Mouse (Mus musculus) thymus, postnatal 25 days (tissue): ENCODE results near the gene Ppp2ca.
A peak's percentile ranks its signal among the peaks of the same experiment; 100 is the strongest.

Source experiments
- DNase-seq: peaks from one replicate; pipeline ENCODE4 v3.0.0; 2022

Gene Ppp2ca

GRCm38 (mm10) chr11:52098398-52098946 lies at the start of gene Ppp2ca:
Gene Ppp2ca (plus strand): TSS chr11:52098681.
- peak; percentile 98 for DNase-seq

DNA sequence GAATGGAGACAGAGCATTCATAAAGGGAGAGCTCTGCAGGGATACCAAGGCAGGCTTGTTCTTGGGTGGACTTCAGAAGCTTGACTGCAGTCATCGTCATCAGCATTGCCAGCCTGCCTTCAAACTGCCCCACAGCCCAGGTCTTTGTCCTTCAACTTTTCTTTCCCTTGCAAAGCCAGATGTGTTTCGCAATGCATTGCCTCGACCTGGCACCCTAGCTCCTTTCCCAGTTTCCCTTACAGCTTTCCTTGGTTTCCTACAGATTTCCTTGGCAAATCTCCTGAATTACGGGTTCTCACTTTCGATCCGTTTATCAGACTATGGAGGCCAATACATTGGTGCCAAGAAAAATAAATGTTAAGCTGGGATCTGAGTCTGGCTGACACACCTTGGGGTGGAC lies 45.1 kb upstream of the Ppp2ca start:
- DNase-seq: no peak

- DNase-seq: no peak
These were observed 43.8 kb upstream of the Ppp2ca start for GRCm38 (mm10) chr11:52054728-52055127.

GRCm38 (mm10) chr11:52056198-52056597 lies 42.3 kb upstream of the Ppp2ca start:
- no peak for DNase-seq

- no peak for DNase-seq
These were observed 39.5 kb upstream of the Ppp2ca start for GRCm38 (mm10) chr11:52059001-52059400.

DNA sequence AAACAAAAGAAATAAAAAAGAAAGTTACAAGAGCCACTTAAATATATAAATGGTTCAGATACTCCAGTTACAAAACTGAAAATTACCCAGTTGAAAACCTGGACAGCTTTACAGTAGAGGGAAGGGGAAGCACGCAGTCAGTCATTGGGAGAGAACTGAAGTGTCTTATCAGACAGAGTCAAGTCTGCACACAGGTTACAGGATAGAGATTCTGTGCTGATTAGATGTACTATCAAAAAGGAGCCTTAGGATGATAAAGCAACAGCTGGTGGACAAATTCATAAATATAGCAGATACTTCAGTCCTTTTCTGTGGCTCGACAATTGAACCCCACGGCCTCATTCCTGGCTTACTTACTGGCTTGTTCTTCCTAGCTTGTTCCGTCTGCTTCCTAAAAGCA lies 38.2 kb upstream of the Ppp2ca start:
- no peak for DNase-seq

DNA sequence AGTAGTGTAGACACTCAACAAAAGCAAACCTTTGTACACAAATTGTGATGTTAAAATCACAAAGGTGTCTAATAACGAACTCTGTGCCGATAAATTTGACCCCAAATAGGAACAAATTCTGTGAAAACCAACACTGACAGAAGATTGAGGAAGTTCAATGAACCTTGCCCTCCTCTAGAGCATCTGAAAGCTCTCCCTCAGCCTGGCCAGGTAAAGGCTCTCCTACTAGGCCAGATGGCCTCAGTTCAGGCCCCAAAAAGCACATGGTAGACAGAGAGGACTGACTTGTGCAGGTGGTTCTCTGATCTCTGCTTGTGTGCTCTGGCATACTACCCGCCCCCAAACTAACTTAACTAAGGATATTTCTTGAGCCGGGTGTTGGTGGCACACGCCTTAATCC lies 36.1 kb upstream of the Ppp2ca start:
- DNase-seq: no peak

DNA sequence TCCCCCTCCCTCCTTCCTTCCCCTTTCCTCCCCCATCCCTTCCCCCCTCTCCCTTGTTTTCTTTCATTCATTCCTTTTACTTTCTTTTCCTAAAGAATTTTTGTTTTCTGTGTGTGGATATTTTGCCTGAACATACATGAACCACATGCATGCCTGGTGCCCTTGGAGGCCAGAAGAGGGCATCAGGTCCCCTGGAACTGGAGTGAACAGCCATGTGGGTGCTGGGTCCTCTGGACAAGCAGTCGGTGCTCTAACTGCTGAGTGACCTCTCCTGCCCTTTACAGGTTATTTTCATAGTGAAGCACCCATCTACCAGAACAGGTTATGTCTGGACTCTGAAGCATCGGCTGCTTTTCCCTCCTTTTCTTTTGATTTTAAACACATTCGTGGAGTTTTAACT lies 34.1 kb upstream of the Ppp2ca start:
- peak; percentile 48 for DNase-seq

- peak; percentile 45 for DNase-seq
These were observed 32.6 kb upstream of the Ppp2ca start for GRCm38 (mm10) chr11:52065841-52066240.

GRCm38 (mm10) chr11:52071768-52072167 lies 26.7 kb upstream of the Ppp2ca start:
- DNase-seq: no peak

DNA sequence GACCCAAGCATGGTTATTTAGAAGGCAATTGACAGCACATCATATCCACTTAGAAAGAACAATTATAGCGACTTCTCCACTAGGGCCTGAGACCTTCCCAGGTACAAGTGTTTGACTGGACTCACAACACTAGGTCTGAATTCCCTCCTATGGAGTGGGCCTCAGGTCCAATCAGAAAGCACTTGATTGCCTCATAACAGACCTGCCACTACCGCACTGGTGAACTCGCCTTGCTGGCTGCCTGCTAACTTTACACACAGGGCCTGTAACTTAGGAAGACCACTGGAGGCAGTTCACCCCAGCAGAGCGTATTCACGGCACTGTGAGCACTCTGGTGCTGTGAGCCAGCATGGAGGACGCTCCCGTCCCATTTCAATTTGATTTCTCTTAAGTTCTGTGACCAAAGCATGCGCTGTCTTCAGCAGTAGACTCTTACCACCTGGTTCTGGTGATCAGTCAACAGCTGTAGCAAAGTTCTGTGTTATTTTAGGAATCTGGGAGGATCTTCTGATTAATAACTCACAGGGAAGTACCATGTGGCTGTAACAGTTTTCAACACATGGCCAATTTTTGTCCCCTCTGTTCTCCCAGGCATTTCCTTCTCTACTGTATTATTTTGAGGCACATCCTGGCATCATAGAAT lies 24.8 kb upstream of the Ppp2ca start:
- DNase-seq: no peak

- DNase-seq: peak; percentile 64
These were observed 23.6 kb upstream of the Ppp2ca start for GRCm38 (mm10) chr11:52074626-52075470.

DNA sequence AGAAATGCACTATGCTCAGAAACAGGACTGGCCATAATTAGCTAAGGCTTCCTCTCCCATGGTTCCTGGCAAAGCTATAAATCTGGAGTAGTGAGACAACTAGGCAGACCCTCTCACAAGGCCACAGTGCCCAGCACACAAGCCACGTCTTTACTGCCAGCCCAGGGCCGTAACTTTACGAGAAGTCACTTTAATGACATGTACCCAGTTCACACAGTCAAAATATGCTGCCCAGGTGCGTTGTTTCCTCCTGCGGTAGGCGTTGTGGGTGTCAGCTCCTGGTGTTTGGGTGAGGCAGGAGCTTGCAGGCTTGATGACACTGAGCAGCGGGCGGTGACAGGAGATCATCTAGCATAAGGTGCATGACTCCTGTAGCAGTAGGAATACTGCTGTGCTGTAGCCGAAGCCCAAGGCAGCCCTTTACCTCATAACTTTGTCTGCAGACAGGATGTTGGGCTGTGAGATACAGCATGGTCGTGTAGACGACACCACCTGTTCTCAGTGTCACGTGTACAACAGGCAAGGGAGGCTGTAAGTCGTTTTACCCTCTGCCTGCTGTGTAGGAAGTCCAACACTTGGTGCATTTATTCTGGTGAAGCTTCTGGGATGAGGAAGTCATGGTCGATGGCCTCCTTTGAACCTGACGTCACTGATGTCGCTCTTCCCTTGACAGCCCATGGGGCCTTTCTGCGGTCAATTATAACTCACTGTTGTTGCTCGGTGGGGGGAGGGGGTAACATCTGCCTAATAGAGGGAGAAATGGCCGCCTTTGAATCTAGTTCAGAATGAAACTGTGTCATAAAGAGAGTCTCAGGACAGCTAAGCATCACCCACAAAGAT lies 22.5 kb upstream of the Ppp2ca start:
- DNase-seq: peak; percentile 78

- peak; percentile 23 for DNase-seq
These were observed 21.6 kb upstream of the Ppp2ca start for GRCm38 (mm10) chr11:52076742-52077352.

DNA sequence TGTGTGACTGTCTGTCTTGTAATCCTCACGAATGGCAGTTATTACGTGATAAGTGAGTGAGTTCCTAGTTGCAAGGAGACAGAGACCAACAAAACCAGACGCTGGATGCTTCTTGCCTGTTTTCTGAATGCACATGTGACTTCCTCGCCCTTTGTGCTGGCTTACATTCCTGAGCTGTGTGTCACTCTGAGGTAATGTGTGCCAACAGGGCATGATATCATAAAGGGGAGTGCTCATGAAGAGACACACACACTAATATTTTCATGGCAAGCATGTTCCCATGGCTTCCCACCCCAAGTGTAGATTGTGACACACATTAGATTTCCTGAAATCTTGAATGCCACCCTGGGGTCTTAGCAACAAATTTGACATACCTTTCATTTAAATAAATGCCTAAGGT lies 20.5 kb upstream of the Ppp2ca start:
- DNase-seq: no peak

DNA sequence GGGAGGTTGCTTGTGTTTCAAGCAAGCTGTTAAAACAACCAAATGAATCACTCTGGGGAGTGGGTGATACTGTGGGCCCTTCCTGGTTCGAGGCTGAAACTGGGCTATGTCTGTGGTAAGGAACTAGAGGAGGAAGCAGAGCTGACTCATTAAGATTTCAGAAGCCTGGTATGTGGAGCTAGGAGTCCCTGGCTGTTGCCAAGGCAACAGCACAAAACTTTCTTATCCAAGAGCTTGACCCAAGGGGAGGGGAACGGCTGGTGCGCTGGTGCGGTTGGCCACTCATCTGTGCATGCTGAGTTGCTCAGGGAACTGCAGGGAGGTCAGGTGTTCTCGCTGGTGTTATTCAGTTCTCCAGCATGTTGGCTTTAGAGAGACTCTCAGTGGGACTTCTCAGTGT lies 18.5 kb upstream of the Ppp2ca start:
- no peak for DNase-seq

GRCm38 (mm10) chr11:52080656-52081055 lies 17.8 kb upstream of the Ppp2ca start:
- DNase-seq: no peak

GRCm38 (mm10) chr11:52085857-52086203 lies 12.7 kb upstream of the Ppp2ca start:
- DNase-seq: no peak

GRCm38 (mm10) chr11:52086204-52086864 lies 12.1 kb upstream of the Ppp2ca start:
- DNase-seq: no peak

DNA sequence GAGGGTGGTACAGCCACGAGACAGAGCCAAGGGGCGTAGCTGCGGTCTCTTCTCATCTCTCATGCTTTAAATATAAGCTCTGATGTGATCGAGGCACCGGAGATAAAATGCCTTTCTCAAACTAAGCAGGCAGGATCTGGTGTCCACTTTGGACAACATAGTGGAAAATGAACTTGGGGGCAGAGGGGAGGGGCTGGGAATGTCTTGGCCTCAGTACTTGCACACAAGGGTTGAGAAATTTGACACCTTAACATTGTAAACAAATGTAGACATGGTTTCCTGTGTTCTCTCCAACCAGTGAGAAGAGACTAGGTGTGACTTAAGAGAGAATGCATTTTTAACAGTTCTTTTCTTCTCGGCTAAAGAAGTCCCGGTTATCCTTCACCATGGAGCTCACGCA lies 9.2 kb upstream of the Ppp2ca start:
- no peak for DNase-seq

GRCm38 (mm10) chr11:52091261-52091660 lies 7.2 kb upstream of the Ppp2ca start:
- DNase-seq: no peak

DNA sequence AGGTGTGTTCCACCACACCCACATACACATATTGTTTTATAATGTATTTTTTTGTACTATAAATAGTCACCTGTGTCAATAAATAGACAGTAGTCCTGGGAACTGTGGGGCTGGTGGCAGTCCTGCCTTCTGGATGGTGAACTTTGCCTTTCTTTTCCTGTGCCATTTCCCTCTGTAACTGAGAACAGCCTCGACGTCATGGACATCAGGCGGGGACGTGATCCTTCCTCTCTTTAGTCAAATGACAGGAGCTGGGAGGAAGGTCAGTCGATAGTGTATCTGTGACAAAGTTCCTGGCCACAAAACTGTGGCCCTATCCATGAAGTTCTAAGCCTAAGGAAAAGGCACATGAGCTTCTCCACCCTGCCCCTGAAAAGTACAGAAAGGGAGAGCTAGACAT lies 3.9 kb upstream of the Ppp2ca start:
- DNase-seq: no peak
